Mouse (Mus musculus) layer of hippocampus, adult 9-10 months (tissue): Measurements from ENCODE around the gene Kcnj14.

Experiments used
- DNase-seq: peaks from one replicate; pipeline ENCODE4 v3.0.0; 2022; ENCODE audit warnings: low spot score

Gene Kcnj14

DNA sequence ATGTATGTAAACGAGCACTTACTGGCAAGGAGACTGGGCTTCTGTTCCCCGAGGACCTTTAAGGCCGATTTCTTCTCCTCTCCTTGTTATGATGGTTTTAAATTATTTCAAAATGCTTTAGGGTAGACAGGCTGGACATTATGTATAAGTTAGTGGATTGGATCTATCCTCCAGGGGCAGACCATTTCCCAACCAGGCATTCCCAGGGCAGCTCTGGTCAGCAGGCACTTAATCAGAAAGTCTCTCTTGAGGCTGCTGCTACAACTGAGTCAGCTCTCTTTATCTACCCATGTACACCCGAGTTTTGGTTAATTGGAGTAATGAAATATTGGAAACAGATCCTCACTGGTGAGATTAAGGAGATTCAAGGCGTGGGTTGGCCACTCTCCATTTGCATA, 6.5 kb upstream of the Kcnj14 start:
- no peak for DNase-seq

DNA sequence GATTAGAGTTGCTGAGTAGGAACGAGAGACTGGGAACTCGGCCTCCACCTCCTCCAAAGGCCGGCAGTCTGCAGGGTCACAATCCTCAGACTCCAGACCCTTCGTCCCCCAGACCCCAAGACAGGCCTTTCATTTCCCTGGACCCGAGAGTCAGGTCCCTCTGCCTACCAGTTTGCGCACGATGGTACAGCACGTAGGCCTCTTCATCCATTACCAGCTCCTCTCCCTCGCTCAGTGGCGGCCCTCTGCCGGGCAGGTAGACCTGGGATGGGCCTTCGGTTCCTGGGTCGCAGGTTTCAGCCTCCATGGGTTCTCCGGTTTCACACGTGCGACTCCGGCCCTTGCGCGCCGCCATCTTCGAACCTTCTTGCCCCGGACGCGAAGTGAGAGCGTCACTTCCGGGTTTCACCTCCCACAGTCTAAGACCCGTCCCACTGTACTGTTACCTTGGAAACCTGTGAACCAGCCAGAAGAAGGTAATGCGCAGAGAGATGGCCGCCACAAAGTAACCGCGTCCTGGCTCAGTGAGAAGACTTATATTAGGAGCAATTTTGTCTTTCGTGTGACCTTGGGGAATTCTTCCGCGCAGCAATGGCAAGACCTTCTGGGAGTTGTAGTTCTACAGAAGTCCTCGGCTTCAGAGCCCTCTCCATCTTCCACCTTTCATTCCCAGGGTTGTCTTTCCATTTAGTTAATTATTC, 6.0 kb upstream of the Kcnj14 start, which contains the start of gene Grwd1:
Grwd1 (minus strand) TSS at position 518 of the 701 bp plus-strand sequence.
- DNase-seq, result peak; percentile 67

DNA sequence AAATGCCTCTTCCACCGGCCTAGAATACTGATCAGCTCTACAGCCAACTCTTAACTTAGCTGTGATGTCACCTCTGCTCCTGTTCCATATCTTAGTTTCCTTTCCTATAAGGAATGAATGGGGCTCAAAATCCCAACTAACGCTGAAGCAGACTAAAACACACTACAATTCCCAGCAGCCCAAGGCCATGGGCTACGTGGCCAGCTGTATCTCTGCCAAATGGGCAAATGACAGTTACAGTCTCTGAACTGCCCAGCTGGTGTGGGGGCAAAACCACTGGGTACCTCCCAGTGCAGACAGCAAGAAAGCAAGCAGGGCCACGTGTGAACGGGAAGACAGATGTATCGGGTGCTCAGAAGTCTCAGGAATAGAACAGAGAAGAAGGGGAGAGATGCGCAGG, 2.0 kb upstream of the Kcnj14 start:
- no peak for DNase-seq

DNA sequence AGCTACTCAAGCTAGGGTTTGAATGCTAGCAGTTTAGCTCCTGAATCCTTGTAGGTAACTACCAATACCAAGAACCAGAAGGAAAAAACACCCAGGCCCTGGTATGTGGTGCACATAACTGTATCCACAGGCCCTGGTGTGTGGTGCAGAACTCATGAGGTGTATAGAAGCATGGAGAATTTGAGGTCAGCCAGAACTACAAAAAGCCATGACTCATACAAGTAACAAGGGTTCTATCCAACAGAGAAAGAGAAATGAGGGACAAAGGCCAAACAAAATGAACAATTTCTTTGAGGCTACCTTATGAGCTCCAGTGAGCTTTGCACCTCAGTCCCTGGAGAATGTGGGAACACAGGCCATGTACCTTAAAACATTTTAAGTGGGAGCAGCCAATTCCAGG, 3.7 kb downstream of the Kcnj14 start:
- DNase-seq, result no peak

DNA sequence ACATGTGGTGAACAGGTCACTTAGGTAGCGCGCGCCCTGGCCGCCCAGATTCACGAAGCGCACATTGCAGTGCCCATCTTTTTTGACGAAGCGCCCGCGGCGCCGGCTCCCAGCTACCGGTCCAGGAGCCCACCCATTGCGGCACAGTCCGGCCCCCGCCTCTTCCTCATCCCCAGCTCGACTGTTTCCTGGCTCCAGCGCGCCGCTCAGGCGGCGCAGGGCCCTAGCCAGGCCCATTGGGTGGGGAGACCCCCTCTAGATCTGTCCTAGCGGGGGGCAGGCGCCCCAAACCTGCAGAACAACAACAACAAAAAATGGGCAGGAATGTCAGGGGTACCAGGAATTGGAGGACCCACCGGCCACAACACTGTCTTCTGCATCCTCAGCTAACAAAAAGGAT, 4.7 kb downstream of the Kcnj14 start:
- DNase-seq, result no peak

DNA sequence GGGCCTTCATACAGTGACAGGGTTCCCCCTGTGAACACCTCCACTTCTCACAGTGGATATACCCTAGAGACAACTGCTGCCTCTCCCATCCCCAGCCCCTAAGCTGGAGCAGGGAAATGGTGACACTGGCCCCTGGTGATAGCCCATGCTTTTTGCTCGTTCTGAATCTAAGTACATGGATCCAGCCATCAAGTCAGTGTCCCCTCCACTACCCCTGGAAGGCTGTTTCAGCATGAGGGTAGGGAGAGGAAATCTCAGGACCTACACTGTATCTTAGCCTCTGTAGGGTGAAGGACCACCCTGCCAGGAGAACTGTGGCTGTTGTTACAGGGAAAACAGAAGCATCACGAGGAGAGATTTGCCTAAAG, 8.6 kb downstream of the Kcnj14 start:
- no peak for DNase-seq

DNA sequence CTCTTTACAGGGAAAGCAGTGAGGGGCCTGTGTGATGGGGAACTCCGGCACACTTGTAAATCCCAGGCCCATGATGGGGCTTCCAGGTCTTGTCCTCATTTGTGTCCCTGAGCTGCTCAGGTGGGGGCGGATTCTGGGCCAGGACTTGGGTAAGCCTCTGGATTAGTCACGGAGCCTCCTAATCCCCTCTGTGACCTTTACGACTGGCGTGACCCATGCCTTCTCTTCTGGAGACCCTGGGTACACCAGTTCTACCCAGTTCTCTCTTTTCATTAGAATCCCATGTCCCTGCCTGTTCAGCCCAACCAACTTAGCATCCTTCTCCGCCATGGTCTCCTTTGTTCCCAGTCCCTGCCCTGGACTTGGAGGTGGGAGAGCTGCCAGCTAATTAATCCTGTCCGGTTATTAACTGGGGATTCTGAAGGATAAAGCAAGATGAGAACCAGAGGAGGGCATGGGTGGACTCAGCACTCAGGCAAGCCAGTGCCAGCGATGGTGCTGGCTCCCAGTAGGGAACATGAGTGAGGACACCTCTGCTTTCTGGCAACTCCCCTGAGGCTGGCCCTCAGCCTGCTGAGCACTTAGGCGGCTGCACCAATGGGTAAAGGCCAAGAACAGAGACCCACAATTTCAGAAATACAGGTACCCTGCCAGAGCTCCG, 9.1 kb downstream of the Kcnj14 start:
- no peak for DNase-seq

DNA sequence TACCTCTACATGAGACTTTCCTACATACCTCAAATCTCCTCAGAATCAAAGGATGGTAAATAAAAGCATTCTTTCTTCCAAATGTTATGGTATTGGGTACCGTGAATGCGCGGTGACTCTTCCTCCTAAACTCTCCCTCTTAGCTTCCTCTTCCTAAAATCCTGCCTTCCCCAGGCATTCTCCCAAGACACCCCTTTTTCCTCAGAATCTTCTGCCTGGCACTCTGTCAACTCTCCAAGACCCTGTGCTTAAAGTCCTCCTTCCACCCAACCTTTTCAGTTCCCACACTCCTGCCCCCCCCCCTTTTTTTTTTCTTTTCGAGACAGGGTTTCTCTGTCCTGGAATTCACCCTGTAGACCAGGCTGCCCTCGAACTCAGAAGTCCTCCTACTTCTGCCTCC, 9.7 kb downstream of the Kcnj14 start:
- no peak for DNase-seq

DNA sequence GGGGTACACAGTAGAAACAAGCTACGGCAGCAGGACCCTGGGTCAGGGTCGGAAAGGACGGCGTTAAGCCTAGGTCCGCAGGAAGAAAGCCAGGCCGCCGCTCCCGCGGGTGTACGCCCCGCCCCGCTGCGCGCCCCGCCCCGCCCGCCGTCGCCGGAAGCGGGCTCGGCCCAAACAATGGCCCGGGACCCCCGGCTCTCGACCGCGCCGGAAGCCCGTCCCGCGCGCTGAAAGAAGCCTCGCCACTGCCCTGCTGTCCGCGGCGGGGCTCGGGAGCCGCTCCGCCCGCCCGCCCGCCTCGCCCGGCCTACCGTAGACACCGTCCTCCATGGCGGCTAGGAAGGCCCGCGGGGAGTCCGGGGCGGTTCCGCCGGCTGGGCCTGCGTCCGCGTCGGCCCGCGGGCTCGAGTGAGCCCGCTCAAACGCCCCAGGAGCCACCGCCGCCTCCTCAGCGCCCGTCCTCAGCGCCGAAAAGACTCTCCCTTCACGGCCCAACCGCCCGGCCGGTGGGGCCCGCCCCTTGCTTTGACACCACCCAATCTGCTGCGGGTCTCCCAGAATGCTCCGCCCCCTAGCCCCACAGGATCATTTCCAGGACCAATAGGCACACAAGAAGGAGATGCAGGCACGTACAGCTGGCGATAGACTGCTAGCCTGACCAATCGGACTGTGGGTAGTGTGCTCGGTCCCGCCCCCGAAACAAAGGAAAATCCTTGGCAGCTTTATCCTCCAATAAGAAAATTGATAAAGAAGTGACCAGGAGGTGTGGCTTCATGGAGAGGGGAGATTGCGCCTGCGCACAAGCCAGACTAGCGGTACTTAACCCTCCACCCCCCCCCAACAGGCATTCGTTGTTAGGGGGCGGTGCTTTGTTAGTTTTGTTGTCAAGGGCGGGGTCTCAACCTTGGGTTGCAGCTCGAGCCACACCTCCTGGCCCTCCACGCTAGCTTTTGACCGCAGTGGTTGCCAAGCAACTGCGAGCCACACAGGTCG, 10.5 kb downstream of the Kcnj14 start, which contains the start of gene Cyth2:
Cyth2 (minus strand) TSS at position 795 of the 993 bp plus-strand sequence.
- peak; percentile 99 for DNase-seq

DNA sequence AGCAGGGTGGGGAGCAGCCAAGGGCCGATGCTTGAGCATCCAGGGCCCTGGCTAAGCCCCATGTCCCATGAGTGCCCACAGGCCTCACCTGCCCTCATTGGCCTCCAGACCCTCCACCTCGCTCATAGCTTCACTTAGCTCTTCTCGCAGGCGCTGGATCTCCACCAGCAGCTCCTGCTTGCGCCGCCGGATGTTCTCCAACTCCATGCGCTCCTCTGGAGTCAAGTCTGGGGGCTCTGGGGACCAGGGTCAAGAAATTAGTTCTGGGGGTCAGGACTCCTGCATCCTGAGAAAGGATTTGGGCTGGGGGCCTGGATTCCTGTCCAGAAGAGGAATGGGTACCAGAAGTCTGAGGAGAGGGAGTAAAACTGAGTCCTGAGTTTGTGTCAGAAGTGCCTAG, 11.7 kb downstream of the Kcnj14 start:
- no peak for DNase-seq

DNA sequence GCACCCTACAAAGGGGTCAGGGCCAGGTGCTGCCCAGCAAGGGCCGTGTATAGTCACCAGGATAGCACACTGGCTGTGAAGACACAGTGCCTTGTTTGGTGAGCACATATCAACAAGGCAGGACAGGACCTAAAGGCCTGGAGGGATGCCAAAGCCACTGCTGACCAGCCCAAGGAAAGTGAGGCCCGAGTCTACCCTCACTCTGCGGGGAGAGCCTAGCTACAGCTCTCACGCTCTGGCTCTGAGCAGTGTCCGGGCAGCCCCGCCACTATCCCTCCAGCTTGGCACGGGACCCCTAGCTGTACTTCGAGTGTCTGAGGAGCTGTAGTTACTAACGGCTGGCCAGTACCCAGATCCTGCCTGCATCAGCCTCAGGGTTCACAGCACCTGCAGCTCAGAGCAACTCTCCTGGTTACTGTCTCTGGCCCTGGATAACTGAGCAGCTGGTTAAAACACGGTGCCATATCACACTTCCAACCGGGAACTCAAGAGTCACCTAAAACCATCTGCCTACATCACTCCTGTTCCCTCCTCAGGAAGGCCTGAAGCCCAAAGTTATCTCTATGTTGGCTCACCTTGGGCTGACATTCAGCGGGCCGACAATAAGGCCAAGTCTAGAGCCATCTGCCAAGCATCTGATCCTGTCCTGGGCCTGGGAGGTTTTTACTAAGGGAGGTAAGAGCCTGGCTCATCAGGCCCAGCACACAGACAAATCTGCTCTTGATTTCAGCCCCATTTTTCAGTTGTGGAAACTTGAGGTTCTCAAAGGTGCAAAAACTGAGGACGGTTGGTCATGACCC, 15.1 kb downstream of the Kcnj14 start:
- no peak for DNase-seq

DNA sequence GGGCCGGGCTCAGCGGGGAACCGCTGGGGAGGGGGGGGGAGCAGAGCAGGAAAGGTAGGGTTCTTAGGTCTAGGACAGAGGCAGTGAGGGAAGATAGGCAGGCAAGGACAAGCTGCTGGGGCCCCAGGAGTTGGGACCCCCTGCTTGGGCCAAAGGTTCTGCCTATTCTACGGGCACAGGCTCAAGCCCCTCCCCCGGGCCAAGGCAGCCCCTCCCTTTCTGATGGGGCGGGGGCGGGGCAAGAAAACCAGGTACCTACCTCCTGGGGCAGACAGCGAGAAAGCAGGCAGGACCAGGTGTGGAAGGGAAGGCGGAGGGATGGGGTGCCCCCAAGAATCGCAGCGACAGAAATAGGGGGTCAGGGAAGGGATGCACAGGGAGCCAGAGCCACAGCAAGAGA, 16.1 kb downstream of the Kcnj14 start:
- DNase-seq, result no peak

DNA sequence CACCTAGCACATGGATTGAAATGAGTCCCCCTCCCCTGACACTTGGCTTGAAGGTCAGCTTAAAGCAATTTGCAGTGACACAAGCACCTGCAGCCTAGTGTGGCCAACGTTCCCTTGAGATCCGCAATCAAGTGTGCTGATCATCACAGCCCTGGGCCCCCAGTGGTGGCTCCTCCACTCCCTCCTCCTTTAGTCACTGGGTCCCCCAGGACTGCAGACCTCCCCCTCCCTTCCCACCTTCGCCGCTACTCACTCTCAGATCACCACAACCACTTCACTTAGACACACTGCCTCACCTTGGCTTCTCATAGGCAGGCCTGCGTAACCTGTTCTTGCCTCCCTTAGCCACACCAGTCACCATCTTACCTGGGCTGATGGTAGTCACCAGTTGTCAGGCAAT, 18.6 kb downstream of the Kcnj14 start:
- DNase-seq, result no peak

DNA sequence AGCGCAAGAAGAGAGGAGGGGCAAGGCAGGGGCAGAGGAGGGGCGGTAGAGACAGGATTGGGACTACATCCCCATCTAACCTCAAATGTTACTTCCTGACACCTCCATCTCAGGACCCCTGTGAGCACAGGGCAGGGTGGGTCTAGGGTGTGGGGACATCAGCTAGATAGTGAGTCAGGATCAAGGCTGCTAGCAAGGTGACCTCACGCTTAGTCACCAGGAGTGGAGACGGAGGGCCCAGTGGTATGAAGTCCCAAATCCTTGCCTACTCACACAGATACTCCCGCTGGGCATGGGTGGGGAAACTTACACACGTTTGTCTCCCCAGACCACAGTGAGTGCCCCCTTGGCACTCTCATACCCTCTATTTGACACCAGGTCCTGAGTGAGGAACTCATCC, 22.0 kb downstream of the Kcnj14 start:
- DNase-seq, result no peak

DNA sequence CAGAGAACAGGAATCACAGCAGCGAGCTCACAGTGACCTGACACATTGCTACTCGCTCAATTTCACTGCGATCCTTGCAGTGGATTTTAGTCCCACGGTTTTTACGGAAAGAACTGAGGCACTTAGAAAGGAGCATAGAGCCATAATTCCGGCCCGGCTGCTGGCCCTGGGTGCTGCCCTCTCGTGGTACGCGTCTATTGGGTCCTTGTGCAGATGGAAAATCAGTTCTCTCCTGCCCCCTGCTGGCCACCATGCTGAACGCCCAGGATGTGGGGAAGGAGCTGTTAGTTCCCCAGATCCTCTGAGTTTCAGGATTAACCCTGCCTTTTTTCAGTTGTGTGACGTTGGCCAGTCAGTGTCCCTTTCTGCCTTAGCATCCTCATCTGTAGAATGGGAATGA, 23.2 kb downstream of the Kcnj14 start:
- peak; percentile 85 for DNase-seq

DNA sequence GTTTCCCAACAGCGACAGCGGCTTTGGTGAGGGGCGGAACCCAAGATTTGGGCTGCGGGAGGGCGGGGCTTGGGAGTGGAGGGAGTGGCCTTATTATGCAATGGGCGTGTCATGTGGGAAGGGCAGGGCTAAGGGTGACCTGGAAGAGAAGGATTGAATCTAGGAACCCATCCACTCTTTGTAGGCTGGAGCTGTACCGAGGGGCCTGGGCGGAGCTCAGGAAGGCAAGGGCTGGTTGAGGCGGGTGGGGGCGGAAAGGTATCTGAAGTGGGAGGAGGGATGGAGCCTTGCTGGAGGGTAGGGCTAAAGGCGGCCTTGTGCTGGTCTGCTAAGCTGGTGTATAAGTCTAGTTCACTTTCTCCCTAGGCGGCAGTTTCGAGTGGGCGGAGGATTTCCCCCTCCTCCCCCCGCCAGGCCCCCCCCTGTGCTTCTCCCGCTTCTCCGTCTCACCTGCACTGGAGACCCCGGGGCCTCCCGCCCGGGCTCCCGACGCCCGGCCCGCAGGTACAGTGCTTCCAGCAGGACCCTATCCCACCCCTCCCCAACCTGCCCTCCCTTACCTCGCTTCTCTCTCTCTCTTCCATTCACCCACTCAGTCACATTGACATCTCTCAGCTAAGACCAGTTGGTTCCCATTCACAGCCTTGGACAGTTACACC, 23.9 kb downstream of the Kcnj14 start:
- no peak for DNase-seq

DNA sequence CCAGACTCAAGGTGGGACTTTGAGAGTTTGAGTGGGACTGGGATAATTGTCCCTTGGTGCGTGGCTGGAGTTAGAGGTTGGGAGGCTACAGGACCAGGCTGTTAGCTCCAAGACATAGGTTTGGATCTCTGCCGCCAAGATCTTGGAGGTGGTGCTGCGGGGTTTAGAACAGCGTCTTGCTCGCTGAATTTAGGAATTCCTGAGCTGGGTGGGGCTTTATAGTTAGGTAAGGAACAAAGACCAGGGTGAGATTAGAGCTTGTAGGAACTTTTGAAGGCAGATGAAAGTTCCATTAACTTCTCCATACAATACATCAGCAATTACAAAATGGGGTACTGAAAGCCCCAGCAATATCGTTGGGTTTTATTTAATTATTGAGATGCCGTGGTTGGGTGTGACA, 24.6 kb downstream of the Kcnj14 start:
- DNase-seq, result no peak

DNA sequence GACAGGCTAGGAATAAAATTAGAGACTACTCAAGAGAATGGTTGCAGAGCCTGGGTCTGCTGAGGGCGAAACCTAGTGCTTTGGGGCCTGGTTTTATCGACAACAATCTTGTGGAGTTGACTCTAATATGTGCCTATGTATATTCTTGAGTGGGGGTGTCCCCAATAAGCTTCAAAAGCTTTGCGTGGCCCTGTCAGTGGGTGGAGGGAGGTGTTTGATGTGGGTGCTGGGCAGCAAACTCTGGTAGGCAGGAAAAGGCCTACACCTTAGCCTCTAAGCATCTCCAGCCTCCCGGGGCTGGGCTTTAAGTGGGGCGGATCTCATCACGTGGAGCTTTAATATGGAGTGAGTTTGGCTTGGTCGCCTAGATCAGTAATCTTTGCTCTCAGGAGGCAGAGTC, 25.7 kb downstream of the Kcnj14 start:
- no peak for DNase-seq

DNA sequence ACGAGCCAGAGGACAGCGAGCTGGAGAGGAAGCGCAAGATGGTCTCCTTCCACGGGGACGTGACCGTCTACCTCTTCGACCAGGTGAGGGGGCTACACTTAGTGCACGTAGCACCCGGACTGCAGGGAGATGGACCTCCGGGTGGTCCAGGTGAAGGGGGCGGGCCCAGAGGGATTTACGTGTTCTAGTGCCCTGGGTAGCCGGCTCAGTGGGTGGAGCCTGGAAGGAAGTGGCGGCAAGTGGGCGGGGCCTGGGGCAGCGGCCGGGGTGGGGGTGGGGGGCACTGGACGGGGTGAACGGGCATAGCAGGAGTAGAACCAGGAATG, 26.1 kb downstream of the Kcnj14 start:
- DNase-seq, result no peak

DNA sequence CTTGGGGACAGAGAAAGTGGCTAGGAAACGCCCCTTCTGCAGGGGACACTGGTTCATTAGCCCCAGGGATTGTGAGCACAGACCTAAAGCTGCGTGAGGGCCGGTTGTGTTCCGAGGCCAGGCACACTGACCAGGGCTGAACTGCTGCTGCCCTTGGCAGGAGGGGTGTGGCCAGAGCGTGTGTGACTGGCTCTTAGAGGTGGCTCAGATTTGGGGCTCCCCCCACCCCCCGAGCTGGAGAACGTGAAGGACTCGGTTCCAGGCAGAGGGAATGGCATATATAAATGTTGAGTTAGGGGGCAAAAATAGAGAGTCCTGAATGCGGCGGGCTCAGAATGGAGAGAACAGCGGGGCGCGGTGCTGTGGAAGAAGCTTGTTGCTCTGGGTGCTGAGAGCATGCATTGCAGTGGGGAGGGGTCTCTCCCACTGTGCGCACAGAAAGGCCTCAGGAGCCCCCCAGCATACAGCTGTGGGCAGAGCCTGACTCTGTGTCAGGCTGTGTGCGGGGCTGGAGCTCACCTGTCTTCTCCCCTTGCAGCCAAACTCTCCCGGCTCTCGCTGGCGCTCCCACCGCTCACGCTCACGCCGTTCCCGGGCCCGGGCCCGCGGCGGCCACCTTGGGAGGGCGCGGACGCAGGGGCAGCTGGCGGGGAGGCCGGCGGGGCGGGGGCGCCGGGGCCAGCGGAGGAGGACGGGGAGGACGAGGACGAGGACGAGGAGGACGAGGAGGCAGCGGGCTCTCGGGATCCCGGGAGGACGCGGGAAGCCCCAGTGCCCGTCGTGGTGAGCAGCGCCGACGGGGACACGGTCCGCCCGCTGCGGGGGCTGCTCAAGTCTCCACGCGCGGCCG, 26.7 kb downstream of the Kcnj14 start:
- DNase-seq, result no peak

DNA sequence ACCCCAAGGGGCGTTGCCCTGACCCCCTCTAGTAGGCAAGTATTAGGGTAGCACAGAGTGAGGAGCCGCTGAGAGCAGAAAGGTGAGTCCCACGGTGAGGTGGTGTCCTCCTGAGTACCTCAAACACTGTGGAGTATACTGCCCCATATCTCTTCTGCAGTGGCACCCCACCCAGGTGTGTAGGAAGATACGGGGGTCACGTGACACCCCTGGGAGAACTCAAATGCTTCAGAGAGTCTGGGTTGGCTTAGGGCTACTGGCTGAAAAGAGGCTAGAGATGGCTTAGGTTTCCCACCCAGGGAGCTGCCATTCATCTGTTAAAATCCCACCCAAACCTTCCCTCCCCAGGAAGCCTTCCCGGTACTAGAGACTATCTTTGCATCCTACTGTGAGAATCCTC, 27.6 kb downstream of the Kcnj14 start:
- DNase-seq, result no peak
